Mouse (Mus musculus) kidney, adult 8-10 months (tissue): ENCODE data around the gene Zmym3.
A peak's percentile ranks its signal among the peaks of the same experiment; 100 is the strongest.

ENCODE experiments used
- DNase-seq, 2 experiments: peaks; one replicate each; pipeline ENCODE4 v3.0.0; 2022

The Zmym3 gene

GRCm38 (mm10) chrX:101420700-101421095, at the start of gene Zmym3:
Gene Zmym3 (minus strand): TSS chrX:101420849.
- DNase-seq, result no peak

- DNase-seq, result no peak
Observed at GRCm38 (mm10) chrX:101451591-101451990, 30.9 kb upstream of the Zmym3 start.

- no peak for DNase-seq
Observed at GRCm38 (mm10) chrX:101451147-101451546, 30.5 kb upstream of the Zmym3 start.

GRCm38 (mm10) chrX:101448886-101449475, 28.3 kb upstream of the Zmym3 start, which contains the start of gene Itgb1bp2:
Gene Itgb1bp2 (plus strand): TSS chrX:101449088.
- DNase-seq, result peak; percentile 7 to 40

GRCm38 (mm10) chrX:101429976-101430375, 9.3 kb upstream of the Zmym3 start:
- DNase-seq, result peak in 1 of 2 experiments; percentile 14

- peak; percentile 82 to 91 for DNase-seq
Observed at GRCm38 (mm10) chrX:101429142-101429949, 8.7 kb upstream of the Zmym3 start, which contains the start of gene Nono. Gene Nono (plus strand): TSS chrX:101429318.

- peak in 1 of 2 experiments; percentile 8 for DNase-seq
Observed at GRCm38 (mm10) chrX:101428785-101429141, 8.1 kb upstream of the Zmym3 start.

GRCm38 (mm10) chrX:101427774-101428173, 7.1 kb upstream of the Zmym3 start:
- DNase-seq, result peak in 1 of 2 experiments; percentile 33

- DNase-seq, result no peak
Observed at GRCm38 (mm10) chrX:101423462-101423861, 2.8 kb upstream of the Zmym3 start.

GRCm38 (mm10) chrX:101419725-101420699, 637 bp downstream of the Zmym3 start:
- peak; percentile 81 to 82 for DNase-seq

GRCm38 (mm10) chrX:101418946-101419724, 1.5 kb downstream of the Zmym3 start:
- DNase-seq, result peak; percentile 59 to 62

GRCm38 (mm10) chrX:101396459-101396858, 24.2 kb downstream of the Zmym3 start:
- DNase-seq, result no peak

GRCm38 (mm10) chrX:101394341-101394740, 26.3 kb downstream of the Zmym3 start:
- DNase-seq, result no peak

GRCm38 (mm10) chrX:101388866-101389537, 31.6 kb downstream of the Zmym3 start:
- peak; percentile 15 to 37 for DNase-seq

- no peak for DNase-seq
Observed at GRCm38 (mm10) chrX:101386222-101386621, 34.4 kb downstream of the Zmym3 start.

GRCm38 (mm10) chrX:101384439-101385137, 36.1 kb downstream of the Zmym3 start:
- no peak for DNase-seq

- DNase-seq, result no peak
Observed at GRCm38 (mm10) chrX:101383455-101383854, 37.2 kb downstream of the Zmym3 start.

GRCm38 (mm10) chrX:101379744-101380143, 40.9 kb downstream of the Zmym3 start:
- DNase-seq, result no peak

- peak; percentile 78 to 81 for DNase-seq
Observed at GRCm38 (mm10) chrX:101377076-101377475, 43.6 kb downstream of the Zmym3 start.

GRCm38 (mm10) chrX:101376190-101376968, 44.3 kb downstream of the Zmym3 start, which contains the start of gene Gjb1:
Gene Gjb1 (plus strand): TSS chrX:101376378.
- peak in 1 of 2 experiments; percentile 14 for DNase-seq
